Mouse (Mus musculus) adrenal gland, adult 18-20 months (tissue): Measurements from ENCODE around the gene Tead3. TPM values are rescaled to one million over a fixed set of nuclear protein-coding genes. Genes with fewer than 3 reads are reported as not detected.

ENCODE experiments used
- DNase-seq, 2 experiments: peaks; one replicate each; pipeline ENCODE4 v3.0.0; 2021 to 2022; ENCODE audit warnings: low spot score in 2 of 2
- total RNA-seq, 2 experiments: library from RNA; stranded (reverse); gene quantifications; 1 replicate in 1 of 2; 2 replicates in 1 of 2; pipeline ENCODE4 v1.2.3; 2021

Tead3 gene
- total RNA-seq, 2 experiments from 2014 or later: 7.4 to 8.5 TPM

GRCm38 (mm10) chr17:28311366-28312132 lies 39.1 kb downstream of the Tead3 start:
- no peak for DNase-seq

- DNase-seq: no peak
These were observed 39.8 kb downstream of the Tead3 start for GRCm38 (mm10) chr17:28310831-28311230.

DNA sequence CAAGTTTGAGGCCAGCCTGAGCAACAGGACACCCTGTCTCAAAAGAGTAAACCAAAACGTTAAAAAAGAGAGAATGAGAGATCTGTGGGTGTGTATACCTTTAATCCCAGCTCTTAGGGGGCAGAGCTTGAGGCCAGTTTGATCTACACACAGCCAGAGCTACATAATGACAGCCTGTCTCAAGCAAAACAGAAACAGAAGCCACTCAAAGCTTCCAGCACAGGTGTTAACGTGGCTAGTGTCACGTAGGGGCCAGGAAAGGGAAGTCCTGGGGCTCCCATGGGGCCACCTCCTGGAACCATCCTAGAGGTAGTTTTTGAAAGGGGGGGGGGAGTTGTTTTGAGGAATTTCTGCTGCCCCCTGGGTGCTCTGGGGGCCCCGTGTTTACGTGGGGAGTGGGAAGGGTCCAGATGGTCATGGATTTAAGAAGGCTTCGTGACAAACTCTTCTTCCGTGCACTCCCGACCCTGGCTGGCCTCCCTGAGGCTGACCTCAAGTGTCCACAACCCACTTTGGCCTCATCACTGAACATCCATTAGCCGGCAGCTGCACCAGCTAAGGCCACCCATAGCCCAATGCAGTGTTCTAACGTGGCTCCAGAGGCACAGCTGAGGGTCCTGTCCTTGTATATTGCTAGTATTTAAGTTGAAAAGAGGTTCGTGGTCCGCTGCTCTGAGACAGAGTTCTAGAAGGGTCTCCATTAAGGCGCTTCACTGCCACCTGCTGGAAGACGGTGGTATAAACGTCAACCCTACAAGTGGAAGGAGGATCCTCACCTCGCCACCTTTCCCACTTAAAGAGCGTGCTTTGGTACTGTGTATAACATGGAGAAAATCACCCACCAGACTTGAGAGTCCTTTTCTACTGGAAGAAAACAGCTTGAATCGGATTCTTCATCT lies 42.1 kb downstream of the Tead3 start:
- peak; percentile 89 to 92 for DNase-seq

- DNase-seq: no peak
These were observed 45.4 kb downstream of the Tead3 start for GRCm38 (mm10) chr17:28305172-28305571.

DNA sequence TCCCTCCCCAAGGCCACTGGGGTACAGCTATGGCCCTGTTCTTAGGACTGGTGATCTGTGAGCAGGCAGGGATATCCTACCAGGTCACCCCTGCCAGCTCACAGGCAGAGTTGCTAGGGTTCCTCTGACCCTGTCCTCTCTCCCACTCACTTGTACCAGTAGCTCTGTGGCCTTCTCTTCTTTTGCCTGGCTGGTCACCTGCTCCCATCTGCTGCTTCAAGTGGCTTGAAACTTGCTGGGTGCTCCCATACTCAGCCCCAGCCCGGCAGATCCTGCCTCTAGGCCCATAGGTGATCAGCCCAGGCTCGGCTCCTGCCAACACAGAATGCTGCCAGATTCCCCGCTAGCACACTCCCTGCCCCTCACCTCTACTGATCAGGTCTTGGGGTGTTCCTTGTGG lies 49.8 kb downstream of the Tead3 start:
- DNase-seq: no peak

GRCm38 (mm10) chr17:28300323-28300722 lies 50.3 kb downstream of the Tead3 start:
- no peak for DNase-seq

DNA sequence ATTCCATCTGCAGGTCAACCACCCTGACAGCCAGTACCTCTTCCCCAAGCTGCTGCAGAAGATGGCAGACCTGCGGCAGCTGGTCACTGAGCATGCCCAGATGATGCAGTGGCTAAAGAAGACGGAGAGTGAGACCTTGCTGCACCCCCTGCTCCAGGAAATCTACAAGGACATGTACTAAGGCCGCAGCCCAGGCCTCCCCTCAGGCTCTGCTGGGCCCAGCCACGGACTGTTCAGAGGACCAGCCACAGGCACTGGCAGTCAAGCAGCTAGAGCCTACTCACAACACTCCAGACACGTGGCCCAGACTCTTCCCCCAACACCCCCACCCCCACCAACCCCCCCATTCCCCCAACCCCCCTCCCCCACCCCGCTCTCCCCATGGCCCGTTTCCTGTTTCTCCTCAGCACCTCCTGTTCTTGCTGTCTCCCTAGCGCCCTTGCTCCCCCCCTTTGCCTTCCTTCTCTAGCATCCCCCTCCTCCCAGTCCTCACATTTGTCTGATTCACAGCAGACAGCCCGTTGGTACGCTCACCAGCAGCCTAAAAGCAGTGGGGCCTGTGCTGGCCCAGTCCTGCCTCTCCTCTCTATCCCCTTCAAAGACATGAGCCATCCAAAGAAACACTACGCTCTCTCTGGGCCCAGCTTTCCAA lies 50.8 kb downstream of the Tead3 start:
- no peak for DNase-seq

DNA sequence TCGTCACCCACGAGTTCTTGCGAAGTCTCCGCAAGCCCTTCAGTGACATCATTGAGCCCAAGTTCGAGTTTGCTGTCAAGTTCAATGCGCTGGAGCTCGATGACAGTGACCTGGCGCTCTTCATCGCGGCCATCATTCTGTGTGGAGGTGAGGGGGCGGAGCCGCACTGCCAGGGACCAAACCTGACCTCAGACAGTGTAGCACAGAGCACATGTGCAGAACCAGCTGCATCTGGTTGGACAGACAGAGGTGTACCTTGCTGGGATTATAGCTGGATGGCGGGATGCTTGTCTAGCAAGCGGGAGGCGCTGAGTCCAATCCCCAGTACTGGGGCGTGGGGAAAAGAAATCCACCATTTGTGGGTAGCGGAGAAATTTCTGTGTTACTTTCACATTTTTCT lies 51.7 kb downstream of the Tead3 start:
- no peak for DNase-seq

DNA sequence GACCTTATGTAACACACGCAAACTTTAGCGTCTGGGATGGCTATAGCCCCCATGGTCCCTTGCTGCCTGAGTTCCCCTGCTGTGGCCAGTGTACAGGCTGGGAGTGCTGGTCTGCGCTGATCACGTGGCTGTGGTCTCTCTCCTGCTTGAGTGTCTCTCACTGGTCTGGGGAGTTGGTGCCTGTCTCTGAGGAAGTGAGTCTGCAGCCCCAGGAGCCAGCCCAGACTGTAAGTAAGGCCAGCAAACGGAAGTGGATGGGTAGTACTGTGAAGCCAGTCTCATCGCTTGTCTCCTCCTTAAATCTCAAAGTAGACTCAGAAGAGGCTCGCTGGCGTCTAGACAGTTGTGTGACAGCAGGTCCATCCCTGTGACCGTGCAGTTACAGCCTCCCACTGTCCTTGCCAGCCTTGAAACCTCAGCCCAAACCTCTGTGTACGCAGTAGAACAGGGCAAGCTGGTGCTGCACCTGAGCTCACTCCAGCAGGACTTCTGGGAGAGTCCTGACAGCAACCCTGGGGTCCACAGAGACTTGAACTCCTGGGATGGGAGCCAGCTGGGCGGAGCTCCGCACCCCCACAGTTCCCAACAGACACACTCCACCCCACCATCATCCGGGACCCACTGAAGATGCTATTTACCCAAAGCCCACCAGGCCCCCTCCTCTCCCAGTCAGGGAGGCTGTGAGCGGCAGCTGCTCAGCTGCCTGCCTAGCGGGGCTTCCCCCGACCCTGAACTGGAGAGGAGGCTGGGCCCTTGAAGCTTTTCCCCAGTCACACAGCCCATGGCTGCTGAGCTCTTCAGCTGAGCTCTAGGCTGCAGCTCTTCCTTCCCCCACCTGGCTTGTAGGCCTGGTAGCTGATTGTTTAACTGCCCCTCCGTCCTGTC lies 55.9 kb downstream of the Tead3 start:
- no peak for DNase-seq

DNA sequence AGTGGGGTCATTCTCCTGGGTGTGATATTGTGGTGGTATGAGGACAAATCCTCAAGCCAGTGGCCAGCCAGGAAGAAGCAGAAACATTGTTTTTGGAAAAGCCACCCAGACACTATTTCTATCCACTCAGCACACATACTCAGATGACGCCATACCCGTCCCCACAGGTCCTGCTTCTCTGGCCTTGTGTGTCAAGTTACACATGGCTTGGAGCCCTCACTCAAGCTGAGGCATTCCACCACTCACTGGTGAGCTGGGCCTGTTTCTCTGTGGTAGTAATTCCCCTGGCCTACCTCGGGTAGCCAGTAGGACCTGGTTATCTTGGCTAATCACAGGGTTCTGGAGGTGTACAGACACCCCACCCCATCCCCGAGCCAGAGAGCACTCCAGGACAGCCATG lies 56.9 kb downstream of the Tead3 start:
- DNase-seq: no peak

DNA sequence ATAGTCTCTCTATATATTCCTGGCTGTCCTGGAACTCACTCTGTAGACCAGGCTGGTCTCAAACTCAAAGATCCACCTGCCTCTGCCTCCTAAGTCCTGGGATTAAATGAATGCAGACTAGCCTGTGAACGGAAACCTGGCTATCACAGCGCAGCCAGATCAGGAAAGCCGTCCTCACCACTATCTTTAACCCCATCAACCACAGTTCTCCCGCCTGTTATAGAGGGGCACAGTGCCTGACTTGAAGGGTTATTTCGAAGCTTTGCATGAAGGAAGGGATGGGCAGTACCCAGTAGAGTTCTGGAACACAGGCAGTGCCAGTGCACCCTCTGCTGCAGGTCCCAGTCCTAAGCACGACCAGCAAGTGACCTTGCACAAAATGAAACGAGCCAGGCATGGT lies 59.3 kb downstream of the Tead3 start:
- DNase-seq: no peak

DNA sequence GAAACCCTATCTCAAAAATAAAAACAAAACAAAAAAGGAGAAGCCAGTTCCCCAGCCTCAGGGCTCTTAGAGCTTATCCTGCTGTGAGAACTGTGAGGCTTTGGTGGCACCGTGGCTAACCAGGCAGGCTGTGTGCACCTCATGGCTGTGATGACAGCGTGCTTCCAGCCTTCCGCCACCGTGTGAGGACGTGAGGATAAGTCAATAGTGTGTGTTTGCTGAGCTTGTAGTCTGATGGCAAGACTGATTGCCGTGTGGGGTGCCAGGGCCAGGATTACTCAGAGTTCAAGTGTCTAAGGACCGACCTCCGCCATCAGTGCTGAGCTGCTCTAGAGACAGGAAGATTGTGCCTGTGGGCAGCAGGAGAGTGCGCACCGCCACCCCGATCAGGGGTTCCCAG lies 59.9 kb downstream of the Tead3 start:
- no peak for DNase-seq

- DNase-seq: peak; percentile 76 to 77
These were observed 60.4 kb downstream of the Tead3 start for GRCm38 (mm10) chr17:28290262-28290661.

- DNase-seq: no peak
These were observed 62.6 kb downstream of the Tead3 start for GRCm38 (mm10) chr17:28287980-28288379.

DNA sequence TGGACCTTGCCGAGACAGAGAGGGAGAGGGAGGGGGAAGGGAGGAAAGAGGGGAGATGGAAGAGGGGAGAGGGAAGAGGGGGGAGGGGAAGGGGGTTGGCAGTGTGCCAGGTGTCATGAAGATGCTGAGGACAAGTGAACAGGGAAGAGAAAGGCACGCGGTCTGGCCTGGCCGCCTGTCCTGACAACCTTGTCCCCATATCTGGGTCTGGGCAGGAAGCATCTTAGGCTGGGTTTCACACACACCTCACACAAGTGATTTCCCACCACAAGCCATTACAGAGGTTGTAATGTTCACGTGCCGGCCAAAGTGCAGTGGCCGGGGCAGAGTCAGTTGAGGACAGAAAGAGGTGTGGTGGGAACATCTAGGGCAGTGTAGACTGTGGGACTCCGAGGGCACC lies 63.0 kb downstream of the Tead3 start:
- no peak for DNase-seq

DNA sequence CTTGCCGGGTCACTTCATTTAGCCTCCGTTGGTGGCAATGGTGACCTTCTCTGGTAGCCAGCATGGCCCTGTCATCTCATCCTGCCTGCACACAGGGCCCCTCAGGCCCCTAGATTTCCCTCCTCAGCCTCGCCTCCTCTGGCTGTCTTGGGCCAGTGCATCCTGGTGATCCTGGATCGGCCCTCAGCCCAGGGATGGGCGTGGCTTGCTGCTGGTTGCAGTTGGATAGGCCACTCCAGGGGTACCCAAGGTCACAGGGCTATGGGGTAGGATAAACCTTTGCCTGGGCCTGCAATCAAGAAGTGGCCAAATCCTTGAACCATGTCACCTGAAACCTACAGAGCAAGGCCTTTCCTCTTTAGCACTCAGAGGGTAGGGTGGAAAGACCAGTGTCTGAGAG lies 63.7 kb downstream of the Tead3 start:
- no peak for DNase-seq

GRCm38 (mm10) chr17:28286133-28286532 lies 64.5 kb downstream of the Tead3 start:
- no peak for DNase-seq

DNA sequence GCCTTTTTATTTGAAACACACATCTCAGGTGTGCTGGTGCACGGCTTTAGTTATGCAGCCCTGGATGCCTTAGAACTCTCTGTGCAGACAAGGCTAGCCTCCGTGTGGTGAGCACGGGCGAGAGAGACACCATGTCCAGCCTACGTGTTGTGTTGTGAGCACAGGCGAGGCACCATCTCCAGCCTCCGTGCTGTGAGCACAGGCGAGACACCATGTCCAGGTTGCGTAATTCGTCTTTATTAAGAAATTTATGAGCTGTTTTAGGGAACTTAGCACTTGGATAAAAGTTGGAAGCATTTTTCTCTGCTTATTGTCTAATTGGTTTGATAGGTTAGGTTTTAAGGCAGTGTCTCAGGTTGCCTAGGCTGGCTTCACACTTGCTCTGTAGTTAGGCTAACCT lies 67.4 kb downstream of the Tead3 start:
- no peak for DNase-seq

DNA sequence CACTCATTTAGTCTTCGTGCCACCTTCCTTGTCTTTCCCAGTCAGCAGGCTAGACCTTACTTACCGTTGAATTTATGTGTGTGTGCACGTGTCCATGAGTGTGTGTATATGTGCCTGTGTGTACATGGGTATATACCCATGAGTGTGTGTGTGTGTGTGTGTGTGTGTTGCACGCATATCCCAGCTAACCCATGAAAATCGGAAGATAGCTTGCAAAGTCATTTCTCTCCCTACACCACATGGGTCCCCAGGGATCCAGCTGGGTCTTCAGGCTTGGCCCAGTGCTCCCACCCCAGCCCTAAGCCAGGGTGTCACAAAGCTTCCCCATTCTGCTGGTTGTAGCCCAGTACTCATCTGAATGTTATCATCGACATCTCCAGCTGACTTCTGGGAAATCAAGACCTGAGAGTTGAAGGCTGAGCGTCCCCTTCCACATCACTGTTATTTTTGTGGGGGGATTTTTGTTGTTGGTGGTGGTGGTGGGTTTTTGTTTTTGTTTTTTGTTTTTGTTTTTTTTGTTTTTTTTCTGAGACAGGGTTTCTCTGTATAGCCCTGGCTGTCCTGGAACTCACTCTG lies 68.7 kb downstream of the Tead3 start:
- DNase-seq: no peak
